Mouse (Mus musculus) naive thymus-derived CD4-positive, alpha-beta T cell, adult 5 months (primary cell): ENCODE data around the gene Rpp38. TPM values are rescaled to one million over a fixed set of nuclear protein-coding genes. Genes with fewer than 3 reads are reported as not detected.

ENCODE experiments used
- polyA plus RNA-seq: library from polyadenylated mRNA; unstranded; fragments of 100-300 nt; shearing (Covaris generic); gene quantifications from one replicate; pipeline ENCODE4 v1.2.1, GENCODE M21; 2017

Gene Rpp38
- polyA plus RNA-seq = 15.3 TPM

DNA sequence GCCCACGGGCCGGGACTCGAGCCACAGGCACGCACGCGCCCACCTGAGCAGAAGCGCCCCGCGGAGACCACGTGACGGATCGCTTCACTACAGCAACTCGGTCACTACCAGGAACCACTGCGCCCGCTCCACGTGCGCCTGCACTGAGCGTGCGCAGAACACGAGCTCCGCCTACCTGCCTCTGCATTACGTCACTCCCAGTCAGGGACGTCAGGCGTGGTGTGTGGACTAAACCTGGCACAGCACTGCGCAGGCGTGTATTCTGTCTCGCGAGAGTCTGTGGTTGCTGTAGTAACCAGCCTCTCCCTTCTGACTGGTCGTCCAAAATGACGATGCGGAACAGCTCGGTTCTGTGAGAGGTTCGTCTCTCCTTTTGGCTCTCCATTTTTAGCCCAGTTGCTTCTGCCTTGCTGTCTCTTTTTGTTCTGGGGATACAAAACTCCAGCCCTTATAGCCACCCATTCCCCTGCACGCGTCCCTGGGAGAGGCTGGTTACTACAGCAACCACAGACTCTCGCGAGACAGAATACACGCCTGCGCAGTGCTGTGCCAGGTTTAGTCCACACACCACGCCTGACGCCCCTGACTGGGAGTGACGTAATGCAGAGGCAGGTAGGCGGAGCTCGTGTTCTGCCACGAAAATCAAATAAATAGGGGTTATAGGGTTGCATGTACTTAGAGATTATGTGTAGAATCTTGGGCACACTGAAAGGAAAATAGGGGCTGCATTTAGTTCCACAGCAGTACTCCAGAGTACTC is at the start of gene Rpp38:
Gene Rpp38 (minus strand): TSS at position 160 of the 759 bp plus-strand sequence.

GRCm38 (mm10) chr2:3335611-3336301 is 3.3 kb upstream of the Rpp38 start, which contains the start of gene Acbd7:
Gene Acbd7 (plus strand): TSS chr2:3336168.

DNA sequence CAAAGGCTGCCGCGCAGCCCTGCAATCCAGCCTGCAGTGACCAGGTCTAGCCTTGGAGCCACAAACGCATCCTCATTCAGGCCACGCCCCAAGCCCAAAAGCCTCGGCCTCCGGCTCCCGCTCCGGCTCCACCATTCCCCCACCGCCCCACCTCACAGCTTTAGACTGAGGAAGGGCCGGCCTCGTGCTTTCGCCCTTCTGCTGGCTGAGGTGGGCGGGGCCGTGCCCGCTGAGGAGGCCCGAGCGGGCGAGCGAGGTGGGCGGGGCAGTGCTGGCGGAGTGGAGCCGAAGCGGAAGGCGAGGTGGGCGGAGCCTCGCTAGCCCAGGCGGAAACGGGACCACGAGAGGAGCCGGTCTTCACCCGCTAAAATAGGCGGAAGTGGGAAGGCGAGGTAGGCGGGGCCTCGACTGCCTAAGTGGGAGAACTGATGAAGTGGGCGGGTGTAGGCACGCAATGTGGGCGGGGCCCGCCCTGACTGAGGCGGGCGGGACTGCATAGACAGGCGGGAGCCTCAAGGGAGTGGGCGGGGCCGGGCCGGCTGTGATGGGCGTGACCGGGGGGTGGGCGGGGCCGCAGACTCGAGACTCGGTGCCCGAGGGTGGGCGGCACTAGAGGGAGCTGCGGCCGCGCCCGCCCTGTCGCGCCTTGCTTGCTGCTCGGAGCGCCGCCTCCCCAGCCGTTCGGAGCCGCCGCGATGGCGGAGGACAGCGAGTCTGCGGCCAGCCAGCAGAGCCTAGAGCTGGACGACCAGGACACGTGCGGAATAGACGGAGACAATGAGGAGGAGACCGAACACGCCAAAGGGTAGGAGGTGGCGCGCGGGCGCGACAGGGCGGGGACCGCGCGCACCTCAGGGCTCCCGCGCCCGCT is 48.6 kb downstream of the Rpp38 start, which contains the start of gene Nmt2:
Gene Nmt2 (plus strand): TSS at position 611 of the 871 bp plus-strand sequence.

Other genes with a start within 250 kb of the Rpp38 start
- gene Fam171a1, start 218.4 kb downstream of the Rpp38 start, polyA plus RNA-seq = not detected
- 28.0 TPM for gene Nmt2, start 48.4 kb downstream of the Rpp38 start, polyA plus RNA-seq
- gene Acbd7, start 3.5 kb upstream of the Rpp38 start, polyA plus RNA-seq = not detected
- not detected for gene Olah, start 64.6 kb upstream of the Rpp38 start, polyA plus RNA-seq
- gene Meig1, start 90.0 kb upstream of the Rpp38 start, polyA plus RNA-seq = not detected
- gene Dclre1c, start 91.5 kb upstream of the Rpp38 start, polyA plus RNA-seq = 21.5 TPM
- gene Suv39h2, start 142.4 kb upstream of the Rpp38 start, polyA plus RNA-seq = 6.2 TPM
- 6.5 TPM for gene Gm45902, start 180.1 kb upstream of the Rpp38 start, polyA plus RNA-seq
- gene Hspa14, start 180.2 kb upstream of the Rpp38 start, polyA plus RNA-seq = 92.5 TPM
- gene Cdnf, start 180.4 kb upstream of the Rpp38 start, polyA plus RNA-seq = 1.1 TPM
- gene Fam107b, start 237.8 kb upstream of the Rpp38 start, polyA plus RNA-seq = 661 TPM